Mouse (Mus musculus) megakaryocyte, embryonic 14.5 days (primary cell): Measurements from ENCODE around the gene Neurog3. TPM values are rescaled to one million over a fixed set of nuclear protein-coding genes. Genes with fewer than 3 reads are reported as not detected.

Experiments
- H3K27me3 ChIP-seq: replicated peaks from 2 replicates; pipeline ENCODE3; 2012; ENCODE audit warnings: inconsistent platforms
- H3K36me3 ChIP-seq: replicated peaks from 2 replicates; pipeline ENCODE3; 2012; ENCODE audit warnings: low read length, inconsistent platforms, mixed read lengths
- H3K4me1 ChIP-seq: 2 replicates; pipeline ENCODE4 v1.6.1; 2012; ENCODE audit warnings: inconsistent platforms
- H3K4me3 ChIP-seq: replicated peaks from 2 replicates; pipeline ENCODE3; 2012; ENCODE audit warnings: moderate library complexity, mild to moderate bottlenecking, inconsistent platforms
- H3K9me3 ChIP-seq: 2 replicates; pipeline ENCODE4 v1.6.1; 2012; ENCODE audit warnings: inconsistent platforms
- FLI1 ChIP-seq: IDR thresholded peaks from 2 replicates; pipeline ENCODE4 v1.6.1; 2012; ENCODE audit warnings: low read length, inconsistent platforms, mixed read lengths
- GATA1 ChIP-seq: IDR thresholded peaks from 3 replicates; pipeline ENCODE4 v1.6.1; 2012; ENCODE audit warnings: mixed read lengths, low read length, inconsistent platforms, borderline replicate concordance
- polyA plus RNA-seq: library from polyadenylated mRNA; stranded (reverse); fragments of >175 nt; gene quantifications from 2 replicates; pipeline ENCODE4 v1.2.3, GENCODE M21; 2012; ENCODE audit warnings: low replicate concordance; ENCODE audit not compliant: insufficient read depth

The Neurog3 gene
- polyA plus RNA-seq, 1 experiment = not detected

- Histone ChIP-seq H3K9me3 (no peaks in the 10 kb centered on the region), H3K27me3 (peaks cover 65% of the 10 kb centered on the region), H3K4me1 (no peaks in the 10 kb centered on the region), H3K4me3 (no peak overlapping the region), H3K36me3 (no peaks in the 10 kb centered on the region)
- TF ChIP-seq FLI1 (no peak), GATA1 (no peak)
Measured at GRCm38 (mm10) chr10:62101504-62102439, 31.1 kb upstream of the Neurog3 start.

GRCm38 (mm10) chr10:62104835-62105576, 27.9 kb upstream of the Neurog3 start:
- H3K4me3 ChIP-seq = no peak overlapping the region
- no peaks in the 10 kb centered on the region for H3K9me3 ChIP-seq
- TF ChIP-seq GATA1 = no peak
- no peak for TF ChIP-seq FLI1
- H3K4me1 ChIP-seq = no peaks in the 10 kb centered on the region
- H3K27me3 ChIP-seq = peaks cover 73% of the 10 kb centered on the region
- no peaks in the 10 kb centered on the region for H3K36me3 ChIP-seq

- Histone ChIP-seq H3K9me3 (peaks cover 8% of the 10 kb centered on the region), H3K4me3 (no peak overlapping the region), H3K36me3 (no peaks in the 10 kb centered on the region), H3K4me1 (peaks cover 11% of the 10 kb centered on the region), H3K27me3 (peaks cover 76% of the 10 kb centered on the region)
- no peak for TF ChIP-seq GATA1
- no peak for TF ChIP-seq FLI1
Measured at GRCm38 (mm10) chr10:62107048-62107447, 25.8 kb upstream of the Neurog3 start.

- no peaks in the 10 kb centered on the region for H3K36me3 ChIP-seq
- peaks cover 8% of the 10 kb centered on the region for H3K9me3 ChIP-seq
- TF ChIP-seq GATA1 (no peak), FLI1 (no peak)
- H3K4me3 ChIP-seq = peak overlapping the region; percentile 88
- H3K27me3 ChIP-seq = peaks cover 66% of the 10 kb centered on the region
- peaks cover 11% of the 10 kb centered on the region for H3K4me1 ChIP-seq
Measured at GRCm38 (mm10) chr10:62110504-62111206, 22.2 kb upstream of the Neurog3 start.

GRCm38 (mm10) chr10:62111207-62111576, 21.7 kb upstream of the Neurog3 start:
- TF ChIP-seq FLI1 = no peak
- TF ChIP-seq GATA1 = no peak
- H3K27me3 ChIP-seq = peaks cover 68% of the 10 kb centered on the region
- no peaks in the 10 kb centered on the region for H3K36me3 ChIP-seq
- H3K4me3 ChIP-seq = peak overlapping the region; percentile 88
- peaks cover 11% of the 10 kb centered on the region for H3K4me1 ChIP-seq
- H3K9me3 ChIP-seq = peaks cover 8% of the 10 kb centered on the region

GRCm38 (mm10) chr10:62113865-62114647, 18.8 kb upstream of the Neurog3 start:
- no peak overlapping the region for H3K4me3 ChIP-seq
- H3K27me3 ChIP-seq = peaks cover 50% of the 10 kb centered on the region
- peaks cover 12% of the 10 kb centered on the region for H3K9me3 ChIP-seq
- H3K36me3 ChIP-seq = no peaks in the 10 kb centered on the region
- H3K4me1 ChIP-seq = peaks cover 11% of the 10 kb centered on the region
- TF ChIP-seq FLI1 = no peak
- no peak for TF ChIP-seq GATA1

GRCm38 (mm10) chr10:62127137-62127536, 5.8 kb upstream of the Neurog3 start:
- TF ChIP-seq FLI1 (no peak), GATA1 (no peak)
- H3K4me1 ChIP-seq = peaks cover 5% of the 10 kb centered on the region

GRCm38 (mm10) chr10:62127711-62128231, 5.1 kb upstream of the Neurog3 start:
- Histone ChIP-seq H3K9me3 (no peaks in the 10 kb centered on the region), H3K27me3 (peaks cover 66% of the 10 kb centered on the region), H3K4me1 (peaks cover 5% of the 10 kb centered on the region), H3K36me3 (no peaks in the 10 kb centered on the region), H3K4me3 (no peak overlapping the region)
- TF ChIP-seq GATA1 (no peak), FLI1 (no peak)

More at GRCm38 (mm10) chr10:62127137-62127536, 5.8 kb upstream of the Neurog3 start:
- Histone ChIP-seq H3K27me3 (peaks cover 62% of the 10 kb centered on the region), H3K36me3 (no peaks in the 10 kb centered on the region), H3K4me3 (no peak overlapping the region), H3K9me3 (no peaks in the 10 kb centered on the region)

- Histone ChIP-seq H3K4me3 (no peak overlapping the region), H3K27me3 (peaks cover 72% of the 10 kb centered on the region), H3K4me1 (peaks cover 5% of the 10 kb centered on the region), H3K36me3 (no peaks in the 10 kb centered on the region), H3K9me3 (no peaks in the 10 kb centered on the region)
- TF ChIP-seq FLI1 (no peak), GATA1 (no peak)
Measured at GRCm38 (mm10) chr10:62128316-62128951, 4.5 kb upstream of the Neurog3 start.
